Mouse (Mus musculus): ENCODE measurements around the gene F2rl1.

Gene F2rl1

GRCm38 (mm10) chr13:95470970-95471369 lies 54.1 kb downstream of the F2rl1 start:
- no peak for DNase-seq (ENCODE audit: extremely low read depth, low read depth, low spot score)
